Mouse (Mus musculus): ENCODE results near the gene Gm5155.
"Not testable (repeated sequence)": the region's sequence is repeated elsewhere in the genome, so short reads cannot be mapped to it uniquely, and the experiment has no call there.

The Gm5155 gene

DNA sequence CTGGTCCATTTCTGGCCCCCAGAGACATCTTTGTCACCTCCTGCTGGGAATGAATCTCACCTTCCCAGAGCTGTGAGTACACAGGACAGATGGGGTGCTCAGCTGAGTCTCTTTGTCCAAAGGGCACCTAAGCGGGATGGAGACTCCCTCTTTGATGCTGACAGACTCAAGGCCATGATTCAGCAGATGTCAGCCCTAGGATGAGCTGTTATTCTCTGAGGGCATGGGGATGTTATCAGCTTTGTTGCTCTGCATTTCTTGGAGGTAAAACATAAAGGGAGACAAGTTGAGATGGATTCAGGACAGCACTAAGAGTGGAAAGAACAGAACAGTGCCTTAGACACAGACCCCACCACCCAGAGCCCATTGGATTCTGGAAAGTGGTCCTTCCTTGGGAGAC lies at the start of gene Gm5155:
Gm5155 (plus strand) TSS at position 301 of the 400 bp plus-strand sequence.
- DNase-seq, result no peak

DNA sequence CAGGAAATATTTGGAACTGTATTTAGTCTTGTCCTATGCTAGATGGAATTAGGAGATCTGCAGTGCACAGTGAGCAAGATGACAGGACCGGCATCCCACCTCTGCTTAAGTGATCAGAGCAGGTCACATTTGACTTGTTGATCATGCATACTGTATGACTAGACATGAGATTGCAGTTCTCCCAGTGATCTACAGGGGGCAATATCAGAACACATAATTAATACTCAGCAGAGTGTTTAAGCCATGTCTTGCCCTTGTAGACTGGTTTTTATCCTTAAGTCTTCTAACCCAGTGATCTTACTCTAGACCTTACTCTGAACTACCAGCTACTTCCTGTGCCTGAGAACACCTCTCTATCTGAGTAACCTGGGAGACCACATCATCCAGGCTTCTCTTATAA lies 791 bp upstream of the Gm5155 start:
- no peak for DNase-seq

DNA sequence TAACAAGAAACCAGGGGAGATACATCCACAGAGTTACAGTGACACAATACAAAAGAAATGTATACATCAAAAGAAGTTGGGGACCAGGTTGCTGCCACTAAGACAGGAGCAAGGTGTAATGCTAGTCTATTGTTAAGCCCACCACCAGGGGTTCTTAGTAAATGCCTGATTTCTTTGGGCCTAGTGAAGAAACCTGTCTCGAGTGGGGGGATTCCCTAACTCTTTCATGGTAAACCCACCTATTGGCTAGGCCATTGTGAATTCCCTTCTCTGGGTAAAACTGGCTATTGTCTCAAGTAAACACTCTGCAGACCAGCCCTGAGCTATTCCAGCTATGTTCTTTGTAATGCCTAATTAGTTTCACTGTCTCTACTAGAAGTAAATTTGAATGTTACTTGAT lies 23.8 kb downstream of the Gm5155 start:
- not testable (repeated sequence) for DNase-seq

DNA sequence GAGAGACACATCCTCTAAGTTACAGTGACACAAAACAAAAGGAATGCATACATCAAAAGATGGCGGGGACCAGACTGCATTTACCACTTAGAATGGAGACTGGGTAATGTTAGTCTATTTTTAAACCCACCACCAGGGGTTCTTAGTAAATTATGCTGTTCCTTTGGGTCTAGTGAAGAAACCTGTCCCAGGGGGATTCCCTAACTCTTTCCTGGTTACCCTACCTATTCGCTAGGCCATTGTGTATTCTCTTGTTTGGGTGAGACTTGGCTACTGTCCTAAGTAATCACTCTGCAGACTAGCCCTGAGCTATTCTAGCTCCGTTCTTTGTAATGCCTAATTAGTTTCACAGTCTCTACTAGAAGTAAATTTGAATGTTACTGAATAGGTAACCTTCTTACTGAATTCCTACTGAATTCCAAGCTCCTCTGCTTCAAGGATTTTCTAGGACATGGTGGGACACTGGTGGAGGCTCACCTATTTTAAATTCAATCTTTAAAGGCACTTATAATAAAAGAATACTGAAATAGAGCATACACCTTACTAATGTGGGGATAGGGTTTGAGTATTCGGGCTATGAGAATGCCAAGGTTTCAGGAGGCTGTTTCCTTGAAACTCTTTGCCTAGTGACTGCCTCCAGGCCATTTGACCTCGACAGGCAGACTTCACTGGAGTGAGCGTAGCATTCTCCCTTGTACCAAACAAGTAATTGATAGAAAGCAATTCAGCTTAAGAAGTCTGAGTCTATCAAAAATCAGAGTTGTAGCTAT lies 31.8 kb downstream of the Gm5155 start:
- DNase-seq, result no peak
